Mouse (Mus musculus) retina, adult 2 months (tissue): ENCODE data around the gene Arhgap32.
"Not testable (repeated sequence)": the region's sequence is repeated elsewhere in the genome, so short reads cannot be mapped to it uniquely, and the experiment has no call there.

Experiments used
- DNase-seq: peaks from one replicate; pipeline ENCODE4 v3.0.0-alpha.2; 2012; ENCODE audit warnings: low read depth, low spot score

Arhgap32 gene

GRCm38 (mm10) chr9:32137697-32138426 is 21.9 kb downstream of the Arhgap32 start:
- no peak for DNase-seq

DNA sequence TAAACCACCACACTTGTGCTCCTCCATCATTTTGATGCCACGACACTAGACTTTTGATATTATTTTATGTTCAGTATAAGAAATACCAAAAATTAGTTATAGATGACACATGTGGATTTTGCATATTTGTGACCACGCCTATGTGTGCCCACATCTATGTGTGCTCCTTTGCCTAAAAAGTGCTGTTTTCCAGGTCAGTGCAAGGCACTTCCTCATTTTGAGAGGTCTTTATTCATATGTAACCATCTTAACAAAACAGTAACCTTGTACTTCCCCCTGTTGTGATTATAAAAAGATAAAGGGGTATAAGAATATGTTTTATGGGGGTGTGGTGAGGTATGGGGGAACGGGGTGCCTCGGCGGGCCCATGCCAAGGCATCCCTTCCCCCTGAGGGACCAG is 22.7 kb downstream of the Arhgap32 start:
- DNase-seq = no peak

- no peak for DNase-seq
These were observed 23.7 kb downstream of the Arhgap32 start for GRCm38 (mm10) chr9:32139641-32140040.

DNA sequence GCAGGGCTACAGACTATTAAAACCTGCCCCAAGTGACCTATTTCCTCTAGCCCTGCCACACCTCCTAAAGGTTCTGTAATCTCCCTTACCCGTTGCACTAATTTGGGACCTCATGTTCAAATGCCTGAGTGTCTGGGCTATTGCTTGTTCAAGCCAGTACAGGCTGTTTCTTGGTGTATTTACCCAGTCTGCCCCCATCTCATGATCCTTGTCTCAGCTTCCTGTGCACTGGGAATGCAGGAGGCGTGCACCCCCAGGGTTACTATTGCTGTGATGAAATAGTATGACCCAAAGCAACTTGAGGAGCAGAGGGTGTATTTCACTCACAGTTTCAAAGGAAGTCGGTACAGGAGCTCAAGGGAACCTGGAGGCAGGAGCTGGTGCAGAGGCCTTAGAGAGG is 26.9 kb downstream of the Arhgap32 start:
- DNase-seq = no peak

DNA sequence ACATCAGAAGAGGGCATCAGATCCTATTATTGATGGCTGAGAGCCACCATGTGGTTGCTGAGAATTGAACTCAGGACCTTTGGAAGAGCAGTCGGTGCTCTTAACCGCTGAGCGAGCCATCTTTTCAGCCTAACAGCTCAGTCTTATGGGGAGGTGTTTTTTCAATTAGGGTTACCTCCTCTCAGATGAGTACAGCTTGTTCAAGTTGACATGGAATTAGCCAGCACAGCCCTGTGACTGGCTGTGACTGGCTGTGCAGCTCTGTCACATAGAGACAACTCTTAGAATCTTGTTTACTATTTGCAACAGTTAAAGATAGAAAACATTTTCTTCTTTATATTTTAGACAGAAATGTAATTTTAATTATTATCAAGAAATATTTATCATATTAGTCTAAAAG is 27.5 kb downstream of the Arhgap32 start:
- no peak for DNase-seq

GRCm38 (mm10) chr9:32146257-32146996 is 30.5 kb downstream of the Arhgap32 start:
- no peak for DNase-seq

DNA sequence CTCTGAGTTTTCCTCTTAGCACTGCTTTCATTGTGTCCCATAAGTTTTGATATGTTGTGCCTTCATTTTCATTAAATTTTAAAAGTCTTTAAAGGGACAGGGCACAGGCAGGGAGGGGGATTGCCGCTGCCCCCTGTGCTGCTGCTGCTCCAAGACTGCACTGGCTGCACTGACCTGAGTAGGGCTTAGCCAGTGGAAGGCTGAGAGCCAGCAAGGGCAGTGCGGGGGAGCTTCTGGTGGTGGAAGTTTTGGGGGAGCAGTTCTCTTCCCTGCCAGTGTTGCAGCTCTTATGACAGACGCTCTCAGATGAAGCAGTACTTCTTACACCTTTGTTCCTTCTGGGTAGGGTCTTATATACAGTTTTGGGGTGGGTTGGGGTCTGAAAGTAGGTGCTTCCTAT is 33.3 kb downstream of the Arhgap32 start:
- DNase-seq = no peak

GRCm38 (mm10) chr9:32149836-32150642 is 34.1 kb downstream of the Arhgap32 start:
- no peak for DNase-seq

DNA sequence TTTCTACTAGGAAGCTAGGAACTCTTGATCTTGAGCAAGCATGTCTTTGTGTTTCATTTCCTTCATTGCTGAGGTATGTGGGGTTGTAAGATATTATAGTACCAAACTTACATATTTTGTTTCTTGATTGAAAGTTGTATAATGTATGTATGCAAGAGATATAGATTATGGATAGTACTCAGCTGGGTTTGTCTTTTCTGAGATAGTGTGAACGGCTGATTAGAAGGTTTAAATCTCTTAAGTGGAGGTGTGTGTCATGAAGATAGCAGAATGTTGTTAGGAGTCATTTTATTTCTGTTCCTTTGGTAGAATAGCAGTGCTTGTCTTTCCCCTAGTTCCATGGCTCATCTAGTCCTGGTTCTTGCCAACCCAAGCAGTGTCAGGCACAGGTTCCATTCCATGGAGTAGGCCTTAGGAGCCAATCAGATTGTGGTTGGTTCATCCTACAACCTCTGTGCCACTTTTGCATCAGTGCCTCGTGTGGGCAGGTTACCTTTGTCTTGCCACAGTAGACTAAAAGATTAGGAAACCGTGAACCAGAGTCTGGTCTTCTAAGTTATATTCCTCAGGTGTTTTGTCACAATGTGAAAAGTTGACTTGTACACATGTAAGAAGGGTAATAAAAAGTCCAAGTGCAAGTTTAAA is 38.9 kb downstream of the Arhgap32 start:
- no peak for DNase-seq

DNA sequence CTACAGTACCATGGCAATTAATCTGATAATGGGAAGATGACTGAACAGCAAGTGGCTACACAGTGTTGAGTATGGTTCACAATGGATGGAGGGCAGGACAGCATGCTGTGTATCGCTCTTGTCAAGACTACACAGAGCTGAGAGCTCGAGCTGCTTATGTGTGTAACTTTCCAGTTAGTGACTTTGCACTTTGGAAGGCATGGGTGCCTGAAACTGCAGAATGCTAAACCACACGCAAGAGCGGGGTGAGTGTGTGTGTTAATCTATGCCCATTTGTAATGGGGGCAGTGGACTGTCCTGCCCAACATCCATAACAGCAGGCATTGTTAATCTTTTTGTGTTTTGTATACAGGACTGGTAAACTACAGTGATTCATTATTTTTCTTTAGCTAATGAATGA is 40.8 kb downstream of the Arhgap32 start:
- no peak for DNase-seq

- DNase-seq = no peak
These were observed 41.3 kb downstream of the Arhgap32 start for GRCm38 (mm10) chr9:32157201-32157600.

GRCm38 (mm10) chr9:32158837-32159543 is 43.1 kb downstream of the Arhgap32 start:
- DNase-seq = peak; percentile 64

- DNase-seq = no peak
These were observed 43.8 kb downstream of the Arhgap32 start for GRCm38 (mm10) chr9:32159724-32160123.

GRCm38 (mm10) chr9:32162792-32163191 is 46.9 kb downstream of the Arhgap32 start:
- no peak for DNase-seq

- not testable (repeated sequence) for DNase-seq
These were observed 47.9 kb downstream of the Arhgap32 start for GRCm38 (mm10) chr9:32163820-32164219.

- DNase-seq = no peak
These were observed 52.7 kb downstream of the Arhgap32 start for GRCm38 (mm10) chr9:32168546-32169137.

DNA sequence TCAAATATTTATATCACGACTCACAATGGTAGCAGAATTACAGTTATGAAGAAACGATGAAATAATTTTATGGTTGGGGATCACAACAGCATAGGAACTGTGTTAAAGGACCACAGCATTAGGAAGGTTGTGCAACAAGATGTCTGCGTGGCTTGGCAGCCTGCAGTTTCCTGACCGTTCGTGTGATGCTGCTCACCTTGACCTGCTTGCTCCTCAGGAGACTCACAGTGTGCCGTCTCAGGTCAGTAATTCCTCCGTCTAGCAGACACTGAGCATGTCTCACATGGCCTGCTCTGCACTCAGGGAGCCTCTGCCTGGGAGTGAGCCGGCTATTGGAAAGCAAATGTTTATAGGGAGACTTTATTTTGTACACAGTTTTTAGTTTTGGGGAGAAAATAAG is 54.8 kb downstream of the Arhgap32 start:
- no peak for DNase-seq

DNA sequence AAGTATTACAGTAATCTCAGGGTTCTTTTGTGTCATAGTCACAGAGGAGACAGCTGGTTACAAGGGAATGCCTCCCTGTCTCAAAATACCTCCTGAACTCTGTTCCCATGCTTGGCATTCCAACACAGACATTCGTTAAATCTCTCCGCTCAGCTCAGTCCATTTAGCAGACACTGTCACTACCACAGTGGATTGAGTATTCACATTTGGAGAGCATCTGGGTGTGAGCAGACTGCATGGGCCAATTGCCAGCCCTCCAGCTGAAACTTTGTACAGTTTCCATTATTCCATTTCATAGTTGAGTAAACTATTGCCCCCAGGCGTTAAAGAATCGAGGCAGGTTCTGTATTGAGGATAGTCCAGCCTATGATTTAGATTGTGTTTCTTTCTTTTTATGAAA is 60.7 kb downstream of the Arhgap32 start:
- no peak for DNase-seq

- no peak for DNase-seq
These were observed 65.2 kb downstream of the Arhgap32 start for GRCm38 (mm10) chr9:32181170-32181569.

- DNase-seq = no peak
These were observed 70.6 kb downstream of the Arhgap32 start for GRCm38 (mm10) chr9:32186489-32186888.
